Mouse (Mus musculus): Measurements from ENCODE around the gene Mcat. TPM values are rescaled to one million over a fixed set of nuclear protein-coding genes. Genes with fewer than 3 reads are reported as not detected.
A peak's percentile ranks its signal among the peaks of the same experiment; 100 is the strongest.
"Not testable (repeated sequence)": the region's sequence is repeated elsewhere in the genome, so short reads cannot be mapped to it uniquely, and the experiment has no call there.

Gene Mcat
- total RNA-seq, 1 experiment from 2014 or later, result 1.1 TPM

GRCm38 (mm10) chr15:83523638-83524332, 39.8 kb downstream of the Mcat start:
- no peak for ATAC-seq (replicated peaks; ENCODE audit: insufficient number of reproducible peaks, low FRiP score, low TSS enrichment, poor library complexity, severe bottlenecking)

DNA sequence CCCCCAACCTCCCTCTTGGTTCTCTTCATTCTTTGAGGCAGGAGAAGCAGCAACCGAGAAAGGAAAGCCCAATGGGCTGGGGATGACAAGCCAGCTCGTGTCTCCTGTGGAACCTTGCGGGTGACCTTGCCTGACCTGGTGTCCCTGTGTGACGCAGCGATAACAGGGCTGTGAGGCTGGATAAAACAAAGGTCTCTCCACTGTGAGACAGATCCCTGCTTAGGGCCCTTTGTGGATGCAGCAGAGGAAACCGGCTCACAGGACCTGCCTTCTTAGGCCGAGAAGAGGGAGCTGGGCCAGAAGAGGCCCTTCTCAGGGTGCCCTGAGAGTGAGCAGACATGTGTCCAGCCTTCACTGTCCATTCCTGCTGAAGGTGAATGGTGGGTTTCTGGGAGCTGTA, 40.4 kb downstream of the Mcat start:
- ATAC-seq (replicated peaks; ENCODE audit: insufficient number of reproducible peaks, low FRiP score, low TSS enrichment, poor library complexity, severe bottlenecking), result no peak

DNA sequence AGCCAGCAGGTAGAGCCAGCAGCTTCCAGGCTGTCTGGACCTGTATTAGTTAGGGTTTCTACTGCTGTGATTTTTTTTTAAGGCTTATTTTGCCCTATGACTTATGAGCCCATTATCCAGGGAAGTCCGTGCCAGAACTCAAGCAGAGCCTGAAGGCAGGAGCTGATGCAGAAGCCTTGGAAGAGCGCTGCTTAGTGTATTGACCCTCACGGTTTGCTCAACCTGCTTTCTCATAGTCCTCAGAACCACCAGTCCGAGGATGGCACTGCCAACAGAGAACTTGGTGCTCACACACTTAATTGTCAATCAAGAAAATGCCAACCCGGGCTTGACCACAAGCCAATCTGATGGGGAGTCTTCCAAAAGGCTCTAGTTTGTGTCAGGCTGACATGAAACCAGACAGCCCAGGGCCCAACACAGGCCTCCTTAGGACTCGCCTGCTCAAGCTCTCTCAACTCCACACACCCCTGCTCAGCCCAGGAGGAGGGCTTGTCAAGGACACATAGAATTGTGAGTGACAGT, 42.7 kb downstream of the Mcat start:
- no peak for ATAC-seq (replicated peaks; ENCODE audit: insufficient number of reproducible peaks, low FRiP score, low TSS enrichment, poor library complexity, severe bottlenecking)

DNA sequence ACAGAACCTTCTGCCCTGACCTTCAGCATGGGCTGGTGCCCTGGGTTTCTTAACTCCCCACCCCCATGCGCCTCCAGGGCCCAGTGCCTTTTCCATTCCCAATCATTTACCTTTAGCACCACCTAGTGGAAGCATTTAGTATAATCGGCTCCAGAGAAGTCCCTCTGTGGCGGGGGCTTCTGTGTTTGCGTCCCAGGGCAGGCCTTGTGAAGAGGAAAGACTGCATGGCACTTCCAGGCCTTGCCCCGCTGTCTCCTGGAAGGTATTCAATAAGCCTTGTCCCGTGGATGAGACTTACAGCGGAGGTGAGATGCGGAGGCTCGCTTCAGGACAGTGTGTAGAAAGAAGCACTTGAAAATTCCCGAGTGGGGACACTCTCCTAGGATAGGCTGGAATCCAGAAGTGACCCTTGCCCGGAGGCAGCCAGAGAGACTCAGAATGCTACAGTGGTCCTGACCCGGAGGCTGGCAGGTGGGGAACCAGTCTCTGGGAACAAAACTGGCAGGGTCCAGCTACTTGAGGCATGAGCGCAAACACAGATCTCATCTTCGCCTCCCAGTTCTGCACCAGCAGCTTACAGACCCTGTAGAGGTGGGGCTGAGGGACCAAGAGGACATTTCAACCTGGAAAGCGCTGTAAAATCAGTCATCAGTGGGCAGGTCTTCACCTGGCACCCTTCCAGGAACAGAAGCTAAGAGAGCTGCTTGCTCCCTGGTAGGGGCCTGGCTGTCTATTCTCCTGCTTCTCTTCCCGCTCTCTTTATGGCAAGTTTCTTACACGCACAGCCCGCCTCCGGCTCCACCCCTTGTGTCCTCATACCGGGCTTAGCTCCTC, 45.2 kb downstream of the Mcat start:
- peak; percentile 73 for ATAC-seq (replicated peaks; ENCODE audit: insufficient number of reproducible peaks, low FRiP score, low TSS enrichment, poor library complexity, severe bottlenecking)

GRCm38 (mm10) chr15:83515018-83515417, 48.6 kb downstream of the Mcat start:
- ATAC-seq (replicated peaks; ENCODE audit: insufficient number of reproducible peaks, low FRiP score, low TSS enrichment, poor library complexity, severe bottlenecking), result no peak

DNA sequence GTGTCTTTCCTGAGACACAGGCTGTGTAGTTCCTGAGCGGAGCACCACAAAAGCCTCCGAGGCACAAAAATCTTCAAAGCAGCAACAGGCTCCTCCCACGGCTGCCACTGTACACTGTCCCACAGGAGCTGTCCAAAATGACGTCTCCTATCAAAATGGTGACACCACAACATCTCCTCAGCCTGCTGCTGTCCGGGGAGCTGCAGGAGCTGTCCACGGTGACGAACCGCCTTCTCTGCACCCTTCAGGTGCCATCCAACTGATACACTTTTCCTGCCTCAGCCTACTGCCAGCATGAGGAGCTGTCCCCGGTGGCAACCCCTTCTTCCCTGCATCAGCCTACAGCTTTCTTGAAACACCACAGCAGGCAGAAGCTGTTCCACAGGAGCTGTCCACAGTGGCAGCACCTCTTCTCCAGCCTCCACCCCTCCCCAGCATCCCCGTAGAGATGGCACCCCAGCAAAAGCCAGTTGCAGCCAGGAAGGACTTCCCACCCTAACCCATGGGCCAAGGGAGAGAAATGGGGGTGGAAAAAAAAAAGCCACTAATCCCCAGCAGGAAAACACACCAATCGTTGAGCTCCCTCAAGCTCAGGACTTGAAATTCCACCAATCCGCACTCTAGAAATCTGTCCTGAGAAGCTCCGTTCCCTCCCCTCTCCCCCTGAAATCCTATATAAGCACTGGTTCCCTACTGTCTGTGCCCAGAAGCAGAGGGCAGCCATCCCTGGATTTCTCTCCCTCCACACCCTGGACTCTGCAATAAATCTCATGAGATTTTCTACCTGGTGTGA, 50.9 kb downstream of the Mcat start:
- no peak for ATAC-seq (replicated peaks; ENCODE audit: insufficient number of reproducible peaks, low FRiP score, low TSS enrichment, poor library complexity, severe bottlenecking)

GRCm38 (mm10) chr15:83510805-83511405, 52.7 kb downstream of the Mcat start, which contains the start of gene Ttll1:
Ttll1 (minus strand) TSS chr15:83510893.
- peak; percentile 94 for ATAC-seq (replicated peaks; ENCODE audit: insufficient number of reproducible peaks, low FRiP score, low TSS enrichment, poor library complexity, severe bottlenecking)

DNA sequence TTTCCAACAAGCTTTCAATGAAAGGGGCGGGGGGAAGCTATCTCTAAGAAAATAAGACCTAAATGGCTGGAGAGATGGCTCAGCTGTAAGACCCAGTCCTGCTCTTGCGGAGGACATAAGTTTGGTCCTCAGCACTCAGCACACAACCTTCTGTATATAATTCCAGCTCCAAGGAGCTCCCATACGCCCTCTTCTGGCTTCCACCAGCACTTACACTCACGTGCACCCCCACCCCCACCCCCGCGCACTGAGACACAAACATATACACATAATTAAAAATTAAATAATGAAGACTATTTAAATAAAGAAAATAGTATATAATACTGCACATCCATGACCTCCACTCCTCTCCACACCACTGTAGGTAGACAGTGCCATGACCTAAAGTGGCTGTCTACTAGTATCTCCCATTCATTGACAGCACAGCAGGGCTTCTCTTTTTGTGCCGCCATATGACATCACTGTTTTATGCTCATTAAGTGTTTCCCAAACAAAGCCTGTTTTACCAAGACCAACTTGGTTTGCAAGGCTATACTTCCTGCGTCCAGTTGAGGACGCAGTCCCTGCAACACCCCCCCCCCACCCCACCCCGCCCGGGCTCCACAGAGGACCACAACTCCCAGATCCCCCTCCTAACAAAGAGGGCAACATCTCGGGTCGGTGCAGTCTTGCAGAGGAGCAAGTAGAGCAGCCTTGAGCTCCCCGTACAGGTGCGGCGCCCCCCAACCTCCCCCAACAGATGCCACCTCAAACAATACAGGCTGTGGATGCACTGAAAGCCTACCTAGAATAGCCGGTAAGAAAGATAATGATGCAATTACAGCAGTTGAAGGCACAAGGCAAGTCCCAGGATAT, 53.4 kb downstream of the Mcat start:
- ATAC-seq (replicated peaks; ENCODE audit: insufficient number of reproducible peaks, low FRiP score, low TSS enrichment, poor library complexity, severe bottlenecking), result no peak

DNA sequence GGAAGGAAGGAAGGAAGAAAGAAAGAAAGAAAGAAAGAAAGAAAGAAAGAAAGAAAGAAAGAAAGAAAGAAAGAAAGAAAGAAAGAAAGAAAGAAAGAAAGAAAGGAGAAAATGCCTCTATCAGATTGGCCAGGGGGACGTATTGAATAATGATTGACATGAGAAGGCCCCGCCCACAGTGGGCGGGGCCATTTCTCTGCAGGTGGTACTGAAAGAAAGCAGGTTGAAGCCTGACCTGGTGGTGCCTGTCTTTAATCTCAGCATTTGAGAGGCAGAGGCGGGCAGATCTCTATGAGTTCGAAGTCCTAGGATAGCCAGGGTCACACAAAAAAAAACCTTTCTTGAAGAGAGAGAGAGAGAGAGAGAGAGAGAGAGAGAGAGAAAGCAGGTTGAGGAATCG, 62.1 kb downstream of the Mcat start:
- not testable (repeated sequence) for ATAC-seq (replicated peaks; ENCODE audit: insufficient number of reproducible peaks, low FRiP score, low TSS enrichment, poor library complexity, severe bottlenecking)

DNA sequence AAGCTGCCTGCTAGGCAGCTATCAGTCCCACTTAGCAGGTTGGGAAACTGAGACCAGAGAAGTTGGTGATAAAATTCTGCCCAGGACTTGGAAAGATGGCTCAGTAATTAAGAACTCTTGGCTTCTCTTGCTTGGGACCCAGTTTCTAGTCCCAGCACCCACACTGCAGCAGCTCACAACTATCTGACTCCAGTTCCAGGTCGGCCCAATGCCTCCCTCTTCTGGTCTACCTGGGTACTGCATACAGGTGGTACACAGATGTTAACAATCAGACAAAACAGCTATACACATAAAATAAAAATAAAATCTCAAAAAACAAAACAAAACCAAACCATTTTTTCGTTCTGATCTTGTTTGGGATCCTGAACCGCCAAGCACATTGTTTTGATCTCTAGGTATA, 63.2 kb downstream of the Mcat start:
- no peak for ATAC-seq (replicated peaks; ENCODE audit: insufficient number of reproducible peaks, low FRiP score, low TSS enrichment, poor library complexity, severe bottlenecking)

GRCm38 (mm10) chr15:83499211-83499755, 64.3 kb downstream of the Mcat start:
- no peak for ATAC-seq (replicated peaks; ENCODE audit: insufficient number of reproducible peaks, low FRiP score, low TSS enrichment, poor library complexity, severe bottlenecking)

GRCm38 (mm10) chr15:83497299-83497698, 66.3 kb downstream of the Mcat start:
- no peak for ATAC-seq (replicated peaks; ENCODE audit: insufficient number of reproducible peaks, low FRiP score, low TSS enrichment, poor library complexity, severe bottlenecking)

Other genes starting within 250 kb of the Mcat start
- gene Arfgap3, start 213.5 kb downstream of the Mcat start, total RNA-seq (2017), result 15.1 to 26.9 TPM (median 15.7 TPM) in 3 replicates
- 92.8 to 153 TPM (median 103 TPM) in 3 replicates for gene Pacsin2, start 99.2 kb downstream of the Mcat start, total RNA-seq (2017)
- 5.0 to 6.9 TPM (median 5.2 TPM) in 3 replicates for gene Ttll1, start 52.9 kb downstream of the Mcat start, total RNA-seq (2017)
- not detected in 3 replicates for gene Bik, start 36.9 kb downstream of the Mcat start, total RNA-seq (2017)
- gene Tspo, start 195 bp downstream of the Mcat start, total RNA-seq (2017), result 34.9 to 79.7 TPM (median 46.3 TPM) in 3 replicates
- gene Ttll12, start 31.4 kb upstream of the Mcat start, total RNA-seq (2017), result 2.7 to 4.9 TPM (median 2.8 TPM) in 3 replicates
- gene Scube1, start 161.2 kb upstream of the Mcat start, total RNA-seq (2017), result not detected in 3 replicates
- gene Mpped1, start 215.7 kb upstream of the Mcat start, total RNA-seq (2017), result not detected in 3 replicates

Measured in monocyte, adult 5-6 weeks (primary cell).